Mouse (Mus musculus) lung, postnatal 0 days (tissue): Measurements from ENCODE around the gene Azin2.

Source experiments
- CTCF ChIP-seq: IDR thresholded peaks from 2 replicates; pipeline ENCODE4 v1.5.1; 2016; ENCODE audit warnings: antibody characterized with exemption, mild to moderate bottlenecking
- EP300 ChIP-seq: IDR thresholded peaks from 2 replicates; pipeline ENCODE4 v1.6.1; 2016; ENCODE audit warnings: antibody characterized with exemption, mild to moderate bottlenecking, control low read depth

- TF ChIP-seq CTCF: no peak
- TF ChIP-seq EP300: no peak
These were observed 7.6 kb upstream of the Azin2 start for GRCm38 (mm10) chr4:128969607-128970416.
